Mouse (Mus musculus) regulatory T cell (primary cell): ENCODE measurements at regions not wholly inside any gene's neighbourhood (a gene's known extent, or its start where the extent isn't known, plus 50 kb on each side); places are given as distances from the start of the nearest gene placed in this dataset.

Experiments used
- in situ Hi-C: fragments of 300-600 bp; cut with MboI, MseI; formaldehyde crosslinking; loops from one replicate; pipeline ENCODE4 v1.15.1; 2025; ENCODE audit warnings: high pct_unique_total_duplicates

DNA sequence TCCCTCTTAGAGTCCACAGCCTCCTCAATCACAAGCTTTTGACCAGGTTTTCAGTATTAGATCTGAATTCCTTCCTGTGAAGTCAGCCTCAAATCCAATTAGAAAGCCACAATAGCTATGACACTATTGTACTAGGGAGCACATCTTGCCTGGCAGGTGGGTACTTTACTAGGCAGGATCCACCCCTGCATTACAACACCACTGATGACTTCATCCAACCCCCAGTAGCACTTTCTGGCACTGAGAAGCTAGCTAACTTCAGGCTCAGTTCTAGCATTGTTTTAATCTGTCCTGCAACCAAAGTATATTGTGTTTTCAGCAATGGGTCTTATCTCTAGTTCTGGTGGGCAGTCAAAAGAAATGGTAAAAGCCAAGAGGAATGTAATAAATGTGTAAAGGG is 64.2 kb upstream of the Cd93 start:
- in situ Hi-C loops, result no loop called here

DNA sequence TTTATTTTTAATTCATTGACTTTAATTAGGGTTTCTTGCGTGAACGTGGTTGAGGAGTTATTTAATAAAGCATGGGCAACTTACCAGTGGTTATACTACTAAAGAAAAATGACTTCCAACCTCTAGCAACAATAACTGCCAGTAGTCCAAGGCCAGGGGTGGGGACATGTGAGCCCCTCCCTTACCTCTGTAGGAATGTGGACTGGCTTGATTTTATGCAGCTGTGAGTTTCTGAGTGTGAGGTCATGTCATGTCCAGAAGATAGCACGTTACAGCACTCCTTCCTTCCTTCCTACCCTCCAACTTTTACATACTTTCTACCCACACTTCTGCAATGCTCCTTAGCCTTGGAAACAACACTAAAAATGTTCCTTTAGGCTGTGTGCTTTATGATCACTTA is 63.6 kb upstream of the Cd93 start:
- in situ Hi-C loops, result no loop called here

DNA sequence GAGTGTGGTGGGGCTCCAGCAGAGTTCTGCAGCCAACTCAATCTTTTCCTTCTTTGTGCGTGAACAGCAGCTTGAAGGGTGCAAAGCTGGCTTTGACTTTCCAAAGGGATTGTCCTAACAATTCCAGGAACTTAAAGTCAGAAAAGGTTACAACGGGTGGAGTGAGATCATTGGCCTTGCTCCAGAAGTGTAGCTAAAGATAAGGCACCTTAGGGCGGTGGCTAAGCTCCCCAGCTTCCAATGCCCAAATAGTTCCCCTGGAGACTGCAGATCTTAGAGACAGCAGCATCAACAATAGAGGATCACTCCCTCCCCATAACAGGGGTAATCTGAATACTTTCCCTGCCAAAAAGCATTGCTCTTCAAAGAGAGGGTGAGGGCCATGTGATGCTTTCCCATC is 62.3 kb upstream of the Cd93 start:
- in situ Hi-C loops, result no loop called here

DNA sequence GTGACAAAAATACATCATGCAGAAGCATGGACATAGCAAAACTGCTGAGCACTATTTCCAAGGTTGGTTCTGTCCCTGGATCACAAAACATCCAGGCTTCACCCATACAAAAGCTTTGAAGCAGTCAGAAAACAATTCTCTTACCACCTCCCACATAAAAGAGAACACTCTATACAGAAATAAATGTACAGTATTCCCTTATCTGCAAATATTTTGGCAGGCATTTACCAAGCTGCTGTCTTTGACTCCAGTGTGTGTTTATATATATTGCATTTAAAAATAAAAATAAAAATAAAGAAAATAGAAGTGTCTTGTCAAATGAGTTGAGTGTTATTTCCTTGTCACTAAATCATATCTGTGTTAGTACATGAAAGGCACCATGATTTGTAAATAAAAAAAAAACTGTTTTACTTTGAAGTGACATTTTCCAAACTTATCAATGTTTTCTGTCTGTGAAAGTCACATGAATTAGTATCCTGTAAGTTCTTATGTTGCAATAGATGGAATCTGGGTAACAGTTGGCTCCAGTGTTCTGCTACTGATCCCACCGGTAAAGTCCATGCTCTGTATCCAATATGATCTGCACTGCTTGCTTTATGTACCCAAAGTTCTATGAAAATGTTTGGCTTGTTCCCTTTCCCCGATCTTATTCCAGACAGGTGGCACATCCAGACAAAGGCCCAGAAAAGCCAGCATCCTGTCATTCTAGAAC is 59.9 kb upstream of the Cd93 start:
- in situ Hi-C loops, result no loop called here

DNA sequence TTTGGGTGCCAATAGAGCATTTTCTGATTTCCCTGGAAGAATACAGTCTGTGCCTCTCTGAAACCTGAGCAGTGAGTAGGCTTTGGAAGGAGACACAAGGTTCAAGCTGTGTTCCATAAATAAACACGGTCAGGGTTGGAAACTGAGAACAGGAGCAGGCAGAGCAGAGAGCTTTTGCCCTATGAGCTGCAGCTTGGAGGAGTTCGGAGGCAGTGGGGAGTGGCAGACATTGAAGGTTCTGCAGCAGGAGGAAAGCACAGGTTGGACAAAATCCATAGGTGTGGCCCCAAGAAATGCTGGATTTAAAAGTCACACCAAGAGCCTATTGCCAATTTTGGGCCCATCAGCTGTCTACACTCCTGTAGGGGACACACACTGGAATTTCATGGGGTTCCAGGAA is 59.0 kb upstream of the Cd93 start:
- in situ Hi-C loops, result no loop called here

DNA sequence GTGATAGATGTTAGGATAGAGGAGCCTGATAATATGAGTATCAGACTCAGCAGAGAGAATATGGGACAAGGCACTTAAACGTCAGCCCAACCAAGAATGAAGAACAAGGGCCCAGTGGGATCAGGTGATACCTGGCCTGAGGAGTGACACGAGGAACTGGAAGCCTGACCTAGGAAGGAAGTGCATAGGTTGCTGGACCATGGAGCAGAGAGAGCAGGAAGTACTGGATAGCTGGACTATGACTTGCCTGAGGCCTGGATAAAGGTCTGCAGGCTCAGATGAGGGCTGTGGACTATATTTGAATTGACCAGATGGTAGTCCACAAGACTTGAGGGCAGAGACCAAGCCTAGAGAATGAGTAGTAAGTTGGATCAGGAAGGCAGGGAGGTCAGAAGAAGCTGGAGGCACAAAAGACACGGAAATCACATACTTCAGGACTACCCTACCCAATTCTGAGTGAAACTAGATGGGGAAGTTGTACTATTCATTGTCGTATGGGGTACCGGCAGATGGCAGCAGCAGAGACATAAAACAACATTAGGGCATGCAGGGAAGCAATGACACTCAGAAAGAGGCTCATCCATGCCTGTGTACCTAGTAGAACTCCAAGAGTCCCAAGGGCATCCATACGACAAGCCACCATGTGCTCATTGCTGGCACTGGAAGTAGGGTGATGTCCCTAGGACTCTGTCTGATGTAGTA is 57.0 kb upstream of the Cd93 start:
- in situ Hi-C loops, result no loop called here

DNA sequence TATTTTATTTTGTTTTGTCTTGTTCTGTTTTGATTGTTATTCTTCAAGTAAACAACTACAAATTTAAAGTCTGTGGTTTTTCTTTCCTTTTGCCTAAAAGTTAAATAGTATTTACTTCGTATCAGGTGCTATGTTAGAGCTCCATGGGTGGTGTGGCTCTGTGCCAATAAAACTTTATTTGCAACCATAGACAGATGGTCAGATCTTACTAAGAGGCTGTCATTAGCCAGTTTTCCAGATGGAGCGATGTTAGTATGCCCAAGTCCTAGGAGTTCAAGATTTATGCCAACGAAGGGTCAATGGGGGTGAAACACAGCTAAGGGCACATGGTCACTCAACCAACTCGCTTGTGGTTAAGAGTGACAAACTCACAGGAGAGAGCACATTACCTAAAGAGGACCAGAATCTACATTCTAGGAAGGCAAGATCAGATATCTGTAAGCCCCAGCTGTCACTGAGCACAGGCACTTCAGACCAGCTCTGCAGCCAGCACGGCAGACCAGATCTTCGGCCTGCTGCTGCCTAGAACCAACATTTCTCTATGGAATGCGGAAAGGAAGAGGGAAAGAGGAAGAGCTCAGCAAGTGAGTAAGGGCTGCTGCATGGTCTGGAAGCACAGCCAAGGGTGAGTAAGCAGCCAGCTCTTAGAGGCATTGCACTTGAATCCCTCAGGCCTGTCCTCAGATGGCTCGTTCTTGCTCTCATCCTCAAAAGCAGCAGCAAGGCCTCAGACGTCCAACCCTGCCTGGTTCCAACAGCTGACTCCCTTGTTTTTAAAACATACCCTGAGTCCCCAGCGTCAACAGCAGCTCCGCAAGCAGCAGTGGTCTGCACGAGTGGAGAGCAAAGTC is 54.3 kb upstream of the Cd93 start:
- in situ Hi-C loops, result no loop called here

DNA sequence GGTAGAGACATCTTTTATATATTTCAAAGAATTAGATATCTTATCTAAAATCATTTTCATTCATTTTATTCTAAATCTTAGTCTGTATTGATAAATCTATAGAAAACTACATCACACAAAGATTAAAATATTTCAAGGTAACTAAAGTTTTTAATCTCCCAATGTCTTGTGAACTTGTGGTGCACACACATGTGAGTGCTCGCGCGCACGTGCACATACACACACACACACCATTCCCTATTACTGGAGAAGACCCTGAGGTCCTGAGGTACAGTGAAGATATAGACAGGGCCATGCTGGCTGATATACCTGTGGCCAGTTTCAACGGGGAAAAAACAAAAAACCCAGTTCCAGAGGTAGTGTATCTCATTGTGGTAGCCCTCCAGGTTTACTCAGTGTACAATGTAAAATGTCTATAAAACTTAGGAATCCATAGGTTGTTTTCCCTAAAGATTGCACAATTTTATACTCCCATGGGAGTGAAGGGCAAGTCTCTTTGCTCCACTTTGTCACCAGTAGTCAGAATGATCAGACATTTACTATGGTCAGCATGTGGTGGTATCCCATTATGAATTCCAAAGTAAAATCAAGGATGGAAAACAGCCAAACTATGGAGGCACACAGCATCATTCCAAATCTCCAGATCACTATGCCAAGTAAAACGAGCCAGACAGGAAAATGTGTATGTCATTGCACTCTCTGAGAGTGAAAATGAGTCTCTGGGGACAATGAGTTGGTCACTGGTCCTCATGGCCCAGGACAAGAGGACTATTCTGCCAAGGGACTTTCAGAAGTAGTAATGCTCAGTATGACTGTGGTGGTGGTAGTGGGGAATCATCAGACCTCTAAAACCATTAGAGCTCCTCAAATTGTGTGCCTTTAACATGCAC is 53.0 kb upstream of the Cd93 start:
- in situ Hi-C loops, result no loop called here

DNA sequence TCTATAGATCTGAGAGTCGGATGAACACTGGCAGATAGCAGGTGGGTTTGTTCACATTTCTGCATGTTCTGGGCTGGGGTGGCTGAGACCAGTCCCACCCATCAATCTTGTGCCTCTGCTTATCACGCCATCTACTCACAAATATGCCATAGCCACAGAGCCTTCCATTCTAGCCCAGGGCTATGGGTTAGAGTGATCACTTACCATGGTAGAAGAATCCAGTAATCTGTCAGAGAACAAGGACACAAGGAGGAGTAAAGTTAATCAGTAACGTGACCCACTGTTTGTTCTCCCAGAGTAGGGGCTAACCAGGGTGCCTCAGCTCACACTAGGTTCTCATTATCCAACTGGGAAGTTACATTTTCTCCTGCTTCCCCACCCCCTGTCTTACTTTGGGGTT is 52.1 kb upstream of the Cd93 start:
- in situ Hi-C loops, result no loop called here

DNA sequence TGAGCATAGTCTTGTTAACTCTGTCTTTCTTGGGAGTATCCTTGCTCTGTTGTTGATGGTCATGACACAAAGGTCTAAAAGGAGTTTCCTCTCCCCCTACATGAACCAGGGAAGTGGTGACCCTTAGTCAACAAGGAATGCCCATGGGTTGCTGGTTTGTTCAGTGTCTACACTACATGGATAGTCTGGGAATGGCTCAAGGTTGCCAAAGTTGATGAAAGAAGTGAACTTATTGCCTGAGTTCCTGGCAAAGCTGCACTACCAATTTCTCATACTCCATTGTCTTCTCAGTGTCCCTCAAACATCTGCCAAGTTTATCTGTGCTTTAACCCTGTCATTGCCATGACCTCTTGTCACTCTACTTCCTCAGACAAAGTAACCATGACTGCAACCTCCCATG is 49.9 kb upstream of the Cd93 start:
- in situ Hi-C loops, result no loop called here
